Mouse (Mus musculus) left cerebral cortex, adult 2 months (tissue): ENCODE measurements at regions not wholly inside any gene's neighbourhood (a gene's known extent, or its start where the extent isn't known, plus 50 kb on each side); places are given as distances from the start of the nearest gene placed in this dataset.
"Not testable (repeated sequence)": the region's sequence is repeated elsewhere in the genome, so short reads cannot be mapped to it uniquely, and the experiment has no call there.

ENCODE experiments used
- DNase-seq, 2 experiments: peaks; one replicate each; pipeline ENCODE4 v3.0.0; 2021 to 2022; ENCODE audit warnings: low spot score in 2 of 2, mixed read lengths in 1 of 2; ENCODE audit errors: extremely low spot score in 1 of 2
- H3K27ac ChIP-seq: fragments of 200-600 bp; 2 replicates; pipeline ENCODE4 v1.8.1; 2022
- H3K4me3 ChIP-seq: fragments of 200-600 bp; 2 replicates; pipeline ENCODE4 v1.8.1; 2022
- CTCF ChIP-seq: fragments of 200-600 bp; IDR thresholded peaks from 2 replicates; pipeline ENCODE4 v1.8.1; 2022; ENCODE audit warnings: antibody characterized with exemption, mild to moderate bottlenecking, moderate library complexity
- intact Hi-C: fragments of 180-260 bp; cut with DNase I; formaldehyde crosslinking; loops from one replicate; pipeline ENCODE4 v1.15.1; 2025

- intact Hi-C loops, result no loop called here
- no peak overlapping the region for H3K27ac ChIP-seq
- no peak for DNase-seq
- TF ChIP-seq CTCF, result no peak
- no peak overlapping the region for H3K4me3 ChIP-seq
Observed at GRCm38 (mm10) chr12:112300125-112300524, 154.1 kb downstream of the Kif26a start.

- intact Hi-C loops, result no loop called here
- no peak for DNase-seq
- Histone ChIP-seq H3K4me3 (no peak overlapping the region), H3K27ac (no peak overlapping the region)
- no peak for TF ChIP-seq CTCF
Observed at GRCm38 (mm10) chr12:112301411-112301891, 155.4 kb downstream of the Kif26a start.

- DNase-seq, result no peak
- Histone ChIP-seq H3K4me3 (no peak overlapping the region), H3K27ac (no peak overlapping the region)
- intact Hi-C loops, result no loop called here
- TF ChIP-seq CTCF, result no peak
Observed at GRCm38 (mm10) chr12:112301929-112302328, 155.9 kb downstream of the Kif26a start.

- H3K27ac ChIP-seq, result no peak overlapping the region
- intact Hi-C loops, result no loop called here
- no peak for DNase-seq
- no peak for TF ChIP-seq CTCF
- H3K4me3 ChIP-seq, result no peak overlapping the region
Observed at GRCm38 (mm10) chr12:112306208-112306607, 160.2 kb downstream of the Kif26a start.

- peak; percentile 10 for TF ChIP-seq CTCF
- DNase-seq, result no peak
- H3K4me3 ChIP-seq, result no peak overlapping the region
- no peak overlapping the region for H3K27ac ChIP-seq
- intact Hi-C loops, result no loop called here
Observed at GRCm38 (mm10) chr12:112308016-112308415, 162.0 kb downstream of the Kif26a start.

DNA sequence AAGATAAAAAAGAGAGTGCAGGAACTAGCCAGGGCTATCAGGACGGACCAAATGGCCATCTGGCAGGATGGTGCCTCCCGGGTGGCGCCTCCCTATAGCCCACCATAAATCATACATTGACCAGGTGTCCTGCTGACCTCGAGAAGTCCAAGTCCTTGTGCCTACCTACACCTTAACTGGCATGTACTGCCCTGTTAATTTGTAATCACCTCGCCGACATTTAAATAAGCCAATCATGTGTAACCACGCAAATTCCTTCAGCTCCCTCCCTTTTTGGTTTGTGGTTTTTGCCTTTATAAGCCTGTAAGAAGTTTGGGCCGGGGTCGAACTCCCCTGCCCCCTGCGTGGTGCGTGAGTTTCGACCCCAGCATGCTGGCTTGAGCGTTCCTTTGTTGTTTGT is 163.1 kb downstream of the Kif26a start:
- H3K4me3 ChIP-seq, intact Hi-C loops, DNase-seq, H3K27ac ChIP-seq: not testable (repeated sequence)

- intact Hi-C loops, result no loop called here
- DNase-seq, result no peak
- Histone ChIP-seq H3K27ac (no peak overlapping the region), H3K4me3 (no peak overlapping the region)
- peak; percentile 34 for TF ChIP-seq CTCF
Observed at GRCm38 (mm10) chr12:112309781-112310180, 163.8 kb downstream of the Kif26a start.

DNA sequence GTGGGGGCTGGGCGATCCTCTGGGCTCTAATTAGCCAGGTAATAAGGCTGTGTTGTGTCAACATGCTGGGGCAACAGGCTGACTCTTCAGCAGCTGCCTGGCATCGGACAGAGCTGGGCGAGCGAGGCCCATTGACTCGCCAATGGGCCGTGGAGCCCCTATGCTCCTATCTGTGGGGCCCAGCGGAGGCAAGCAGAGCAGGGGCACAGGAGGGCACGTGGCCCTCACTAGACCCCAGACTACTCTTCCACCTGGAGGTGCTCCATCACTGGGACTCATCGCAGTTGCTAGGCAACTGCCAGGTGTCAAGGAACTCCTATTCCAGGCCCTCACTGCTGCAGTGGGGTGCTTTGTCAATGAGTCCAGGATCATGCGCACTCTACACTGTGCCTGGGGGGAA is 164.7 kb downstream of the Kif26a start:
- Histone ChIP-seq H3K4me3 (no peak overlapping the region), H3K27ac (no peak overlapping the region)
- intact Hi-C loops, result no loop called here
- DNase-seq, result no peak
- no peak for TF ChIP-seq CTCF

- no peak overlapping the region for H3K4me3 ChIP-seq
- DNase-seq, result no peak
- no peak for TF ChIP-seq CTCF
- H3K27ac ChIP-seq, result no peak overlapping the region
- intact Hi-C loops, result no loop called here
Observed at GRCm38 (mm10) chr12:112314781-112315180, 168.8 kb downstream of the Kif26a start.

- no peak for DNase-seq
- intact Hi-C loops, result no loop called here
- Histone ChIP-seq H3K27ac (no peak overlapping the region), H3K4me3 (no peak overlapping the region)
- TF ChIP-seq CTCF, result no peak
Observed at GRCm38 (mm10) chr12:112317191-112317590, 171.2 kb downstream of the Kif26a start.

GRCm38 (mm10) chr12:112318461-112318860 is 170.8 kb upstream of the A530016L24Rik start:
- H3K27ac ChIP-seq, result no peak overlapping the region
- no peak for TF ChIP-seq CTCF
- H3K4me3 ChIP-seq, result no peak overlapping the region
- no peak for DNase-seq
- intact Hi-C loops, result no loop called here

DNA sequence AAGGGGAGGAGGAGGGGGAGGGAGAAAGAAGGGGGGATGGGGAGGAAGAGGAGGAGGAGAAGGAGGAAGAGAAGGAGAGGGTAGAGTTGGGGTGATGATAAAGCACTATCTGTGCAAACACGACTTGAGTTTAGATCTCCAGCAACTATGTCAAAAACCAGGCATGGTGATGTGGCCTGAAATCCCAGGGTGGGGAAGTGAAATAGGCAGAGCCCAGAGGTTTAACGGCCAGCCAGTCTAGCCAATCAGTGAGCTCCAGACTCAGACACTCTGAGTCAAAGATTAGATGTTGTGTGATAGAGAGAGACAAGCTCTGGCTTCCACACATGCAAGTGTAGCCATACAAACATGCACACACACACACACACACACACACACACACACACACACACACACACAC is 167.1 kb upstream of the A530016L24Rik start:
- no peak for DNase-seq
- no peak for TF ChIP-seq CTCF
- no peak overlapping the region for H3K4me3 ChIP-seq

DNA sequence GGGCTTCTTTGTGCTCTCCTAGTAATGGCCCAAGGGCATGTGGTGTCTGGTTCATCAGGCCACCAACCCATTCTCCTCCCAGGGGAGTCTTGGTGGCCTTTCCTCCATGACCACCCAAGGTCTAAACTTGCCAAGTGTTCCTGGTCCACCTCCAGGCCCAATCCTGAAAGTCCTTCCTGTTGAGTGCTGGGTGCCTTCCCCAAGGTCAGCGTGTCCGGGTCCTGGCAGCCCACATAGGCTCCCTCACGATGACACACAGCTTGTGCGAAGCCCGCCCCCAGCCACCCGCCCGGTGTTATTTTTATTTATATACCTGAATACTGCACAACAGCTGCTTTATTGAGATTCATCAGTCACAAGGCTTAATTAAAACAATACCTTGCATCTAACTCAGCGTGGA is 161.8 kb upstream of the A530016L24Rik start:
- no peak overlapping the region for H3K4me3 ChIP-seq
- intact Hi-C loops, result no loop called here
- TF ChIP-seq CTCF, result no peak
- H3K27ac ChIP-seq, result no peak overlapping the region
- no peak for DNase-seq

More for the DNA sequence above, 167.1 kb upstream of the A530016L24Rik start:
- intact Hi-C loops, result no loop called here
- no peak overlapping the region for H3K27ac ChIP-seq
